Mouse (Mus musculus) midbrain, embryonic 16.5 days (tissue): ENCODE results near the gene Nusap1. TPM values are rescaled to one million over a fixed set of nuclear protein-coding genes. Genes with fewer than 3 reads are reported as not detected.

Experiments used
- polyA plus RNA-seq: library from polyadenylated mRNA; unstranded; fragments of >200 nt; fragmentation: Nextera tagmentation; extraction: Ambion mirVana; gene quantifications from 2 replicates; pipeline ENCODE4 v1.2.1, GENCODE M21; 2015

Gene Nusap1
- polyA plus RNA-seq, 1 experiment from 2014 or later: 7.1 TPM

Other genes starting within 250 kb of the Nusap1 start
- gene Ino80, start 140.6 kb upstream of the Nusap1 start, polyA plus RNA-seq: 2.7 and 3.8 TPM in 2 replicates
- gene Exd1, start 70.7 kb upstream of the Nusap1 start, polyA plus RNA-seq: 1.0 TPM in 2 replicates
- 58.4 and 59.6 TPM in 2 replicates for gene Chp1, start 70.6 kb upstream of the Nusap1 start, polyA plus RNA-seq
- 3.4 and 3.7 TPM in 2 replicates for gene Oip5, start 171 bp downstream of the Nusap1 start, polyA plus RNA-seq
- gene Ndufaf1, start 44.5 kb downstream of the Nusap1 start, polyA plus RNA-seq: 39.0 and 43.0 TPM in 2 replicates
- gene Rtf1, start 56.8 kb downstream of the Nusap1 start, polyA plus RNA-seq: 53.3 and 58.6 TPM in 2 replicates
- 0.19 TPM in 2 replicates for gene Itpka, start 124.0 kb downstream of the Nusap1 start, polyA plus RNA-seq
- 2.0 and 2.7 TPM in 2 replicates for gene Ltk, start 142.1 kb downstream of the Nusap1 start, polyA plus RNA-seq
- 16.9 and 17.5 TPM in 2 replicates for gene Rpap1, start 169.2 kb downstream of the Nusap1 start, polyA plus RNA-seq
- 20.0 and 24.4 TPM in 2 replicates for gene Tyro3, start 179.4 kb downstream of the Nusap1 start, polyA plus RNA-seq